Mouse (Mus musculus): Measurements from ENCODE around the gene Aip.
"Not testable (repeated sequence)": the region's sequence is repeated elsewhere in the genome, so short reads cannot be mapped to it uniquely, and the experiment has no call there.

Aip gene

GRCm38 (mm10) chr19:4068242-4068641 lies 57.4 kb downstream of the Aip start:
- DNase-seq (ENCODE audit: low read depth in 1 of 2, low spot score in 2 of 2), result not testable (repeated sequence)

GRCm38 (mm10) chr19:4066877-4067276 lies 58.8 kb downstream of the Aip start:
- no peak for DNase-seq (ENCODE audit: low read depth in 1 of 2, low spot score in 2 of 2)

DNA sequence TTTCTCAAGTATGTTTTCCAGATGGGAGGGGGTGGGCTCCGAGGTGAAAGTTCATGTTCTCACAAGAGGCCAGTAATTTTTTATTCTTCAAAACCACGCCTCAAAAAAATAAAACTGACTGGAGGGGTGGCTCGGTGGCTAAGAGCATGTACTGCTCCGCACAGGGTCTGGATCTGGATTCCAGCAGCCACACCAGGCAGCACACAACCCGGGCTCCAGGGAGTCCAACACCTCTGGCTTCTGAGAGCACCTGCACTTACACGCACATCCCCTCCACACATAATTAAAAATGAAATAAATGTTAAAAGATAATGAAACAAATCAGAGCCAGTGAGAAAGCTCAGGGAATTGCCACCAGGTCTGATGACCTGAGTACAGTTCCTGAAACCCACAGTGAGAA lies 59.4 kb downstream of the Aip start:
- no peak for DNase-seq (ENCODE audit: low read depth in 1 of 2, low spot score in 2 of 2)

DNA sequence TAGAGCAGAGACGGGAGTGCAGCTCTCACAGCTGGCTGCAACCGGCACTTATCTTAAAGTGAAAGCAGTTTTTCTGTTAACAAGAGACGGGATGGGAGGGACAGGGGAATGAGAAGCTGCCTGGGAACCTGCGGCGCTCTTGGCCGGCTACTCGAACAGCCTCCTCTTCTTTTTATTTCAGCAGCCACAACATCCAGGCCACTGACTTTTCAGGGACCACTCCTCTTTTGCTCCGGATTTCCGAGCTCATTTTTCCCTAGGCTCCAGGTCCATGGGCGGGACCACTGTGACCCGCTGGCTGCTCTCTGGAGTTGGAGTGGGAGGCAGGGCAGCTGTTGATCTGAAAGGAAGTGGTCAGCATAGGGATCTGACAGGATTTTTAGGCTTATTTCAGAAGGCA lies 61.2 kb downstream of the Aip start:
- not testable (repeated sequence) for DNase-seq (ENCODE audit: low read depth in 1 of 2, low spot score in 2 of 2)

Measured in monocyte, adult 2 months (primary cell).